Mouse (Mus musculus) neural tube, embryonic 12.5 days (tissue): ENCODE data around the gene Fam227b. TPM values are rescaled to one million over a fixed set of nuclear protein-coding genes. Genes with fewer than 3 reads are reported as not detected.

Experiments used
- ATAC-seq: fragments of 200-750 bp; cut with Nextera tagmentation; 2 replicates; pipeline ENCODE4 v1.8.0; 2017; ENCODE audit warnings: low read depth, mild to moderate bottlenecking, moderate TSS enrichment, moderate library complexity; ENCODE audit not compliant: low FRiP score
- H3K27ac ChIP-seq: fragments of 300-500 bp; sonication (generic); 2 replicates; pipeline ENCODE4 v1.5.1; 2016
- H3K27me3 ChIP-seq: fragments of 300-500 bp; sonication (generic); replicated peaks from 2 replicates; pipeline ENCODE4 v1.6.1; 2016; ENCODE audit warnings: mild to moderate bottlenecking
- H3K36me3 ChIP-seq: fragments of 300-500 bp; sonication (generic); 2 replicates; pipeline ENCODE4 v1.6.1; 2016; ENCODE audit warnings: mild to moderate bottlenecking
- H3K4me1 ChIP-seq: fragments of 300-500 bp; sonication (generic); 2 replicates; pipeline ENCODE4 v1.6.1; 2016
- H3K4me2 ChIP-seq: fragments of 300-500 bp; sonication (generic); replicated peaks from 2 replicates; pipeline ENCODE4 v1.6.1; 2016; ENCODE audit warnings: mild to moderate bottlenecking
- H3K4me3 ChIP-seq: fragments of 300-500 bp; sonication (generic); 2 replicates; pipeline ENCODE4 v1.5.1; 2016
- H3K9ac ChIP-seq: fragments of 300-500 bp; sonication (generic); 2 replicates; pipeline ENCODE4 v1.6.1; 2016; ENCODE audit warnings: mild to moderate bottlenecking
- H3K9me3 ChIP-seq: fragments of 300-500 bp; sonication (generic); 2 replicates; pipeline ENCODE4 v1.6.1; 2016; ENCODE audit warnings: mild to moderate bottlenecking
- WGBS: fragments of 180-500 bp; shearing (Covaris S2); methylation state at CpG from one replicate; pipeline ENCODE4 v1.1.7; 2016; 5-methylcytosine and 5-hydroxymethylcytosine counted together
- polyA plus RNA-seq: library from polyadenylated mRNA; unstranded; fragments of >200 nt; fragmentation: Nextera tagmentation; extraction: Ambion mirVana; gene quantifications from 2 replicates; pipeline ENCODE4 v1.2.1, GENCODE M21; 2016

The Fam227b gene
- polyA plus RNA-seq, 1 experiment from 2014 or later = not detected

GRCm38 (mm10) chr2:125941111-125941785 is 210.6 kb downstream of the Fam227b start:
- Histone ChIP-seq H3K27ac (no peak overlapping the region), H3K36me3 (no peaks in the 10 kb centered on the region), H3K4me2 (no peak overlapping the region), H3K4me1 (no peaks in the 10 kb centered on the region), H3K27me3 (no peaks in the 10 kb centered on the region), H3K9me3 (no peaks in the 10 kb centered on the region), H3K9ac (no peak overlapping the region), H3K4me3 (no peak overlapping the region)
- 78% methylated on average over 6 of the region's 6 CpGs for WGBS
- no peak for ATAC-seq

- no peaks in the 10 kb centered on the region for H3K27me3 ChIP-seq
- H3K9ac ChIP-seq = no peak overlapping the region
- H3K4me2 ChIP-seq = no peak overlapping the region
- H3K4me3 ChIP-seq = no peak overlapping the region
- 85% methylated on average over 6 of the region's 6 CpGs for WGBS
- no peak overlapping the region for H3K27ac ChIP-seq
- H3K36me3 ChIP-seq = no peaks in the 10 kb centered on the region
- no peak for ATAC-seq
- H3K9me3 ChIP-seq = no peaks in the 10 kb centered on the region
- H3K4me1 ChIP-seq = no peaks in the 10 kb centered on the region
Measured at GRCm38 (mm10) chr2:125938993-125939642, 212.7 kb downstream of the Fam227b start.

- ATAC-seq = no peak
- Histone ChIP-seq H3K27me3 (no peaks in the 10 kb centered on the region), H3K27ac (no peak overlapping the region), H3K4me1 (no peaks in the 10 kb centered on the region), H3K9me3 (no peaks in the 10 kb centered on the region), H3K36me3 (no peaks in the 10 kb centered on the region), H3K4me3 (no peak overlapping the region), H3K9ac (no peak overlapping the region), H3K4me2 (no peak overlapping the region)
- WGBS = 54% methylated on average over 5 of the region's 5 CpGs
Measured at GRCm38 (mm10) chr2:125936396-125936795, 215.4 kb downstream of the Fam227b start.

GRCm38 (mm10) chr2:125933977-125934376 is 217.8 kb downstream of the Fam227b start:
- no peaks in the 10 kb centered on the region for H3K9me3 ChIP-seq
- H3K27me3 ChIP-seq = no peaks in the 10 kb centered on the region
- no peak for ATAC-seq
- no peak overlapping the region for H3K27ac ChIP-seq
- no peak overlapping the region for H3K4me2 ChIP-seq
- WGBS = 75% methylated on average over 3 of the region's 3 CpGs
- no peak overlapping the region for H3K4me3 ChIP-seq
- H3K9ac ChIP-seq = no peak overlapping the region
- H3K36me3 ChIP-seq = no peaks in the 10 kb centered on the region
- no peaks in the 10 kb centered on the region for H3K4me1 ChIP-seq

Other genes with a start within 250 kb of the Fam227b start
- gene Fgf7, start 117.3 kb downstream of the Fam227b start, polyA plus RNA-seq = 0.93 and 1.2 TPM in 2 replicates
- gene Dtwd1, start 137 bp upstream of the Fam227b start, polyA plus RNA-seq = 15.7 and 18.0 TPM in 2 replicates
- not detected in 2 replicates for gene Gm17555, start 63.1 kb upstream of the Fam227b start, polyA plus RNA-seq